Mouse (Mus musculus): ENCODE results near the gene Mcm10.

DNA sequence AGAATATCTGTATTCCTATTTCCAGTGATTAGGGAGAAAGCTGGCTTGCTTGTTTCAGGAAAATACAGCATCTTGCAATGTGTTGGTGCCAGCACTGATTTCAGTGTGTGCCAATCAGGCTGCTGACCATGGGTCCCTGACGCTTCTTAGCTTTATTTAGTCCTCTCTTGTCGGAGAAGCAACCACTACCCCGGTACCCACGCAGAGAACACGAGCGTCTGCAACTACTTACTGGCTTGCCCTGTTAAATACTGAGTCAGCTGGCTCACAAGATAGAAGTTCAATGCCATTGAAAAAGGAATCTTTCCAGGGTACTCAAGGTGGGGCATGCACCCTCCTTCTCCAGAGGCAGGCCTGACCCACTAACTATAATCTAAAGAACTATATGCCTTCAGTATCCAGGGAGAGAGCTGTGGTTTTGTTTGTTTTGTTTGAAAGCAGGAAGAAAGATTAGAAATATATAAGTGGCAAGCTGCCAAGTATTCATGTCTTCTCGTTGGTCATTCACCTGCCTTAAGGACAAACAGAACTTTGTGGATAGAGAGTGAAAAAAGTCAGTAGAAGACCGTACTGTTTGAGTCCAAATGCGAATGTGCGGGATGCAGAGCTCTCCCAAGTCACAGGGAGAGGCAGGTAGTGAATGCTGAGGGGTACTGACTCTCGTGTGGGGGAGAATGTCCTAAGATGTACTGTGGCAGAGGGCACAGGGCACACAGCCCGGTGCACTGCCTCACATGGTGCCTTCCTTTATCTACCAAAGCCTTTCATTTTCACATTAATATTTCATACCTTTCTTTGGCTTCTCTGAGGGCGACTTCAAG, 27.0 kb upstream of the Mcm10 start:
- no peak for TF ChIP-seq ZC3H11A (IDR thresholded peaks at IDR 0.05; ENCODE audit: borderline replicate concordance, low read depth, low read length)
- no peak for TF ChIP-seq CHD2 (IDR thresholded peaks at IDR 0.05; ENCODE audit: low read depth, low read length)
- no peak for TF ChIP-seq HCFC1 (IDR thresholded peaks at IDR 0.05; ENCODE audit: borderline replicate concordance, insufficient read depth, low read length)

All from ES-E14 (cell line).